Mouse (Mus musculus): ENCODE measurements around the gene Asna1. TPM values are rescaled to one million over a fixed set of nuclear protein-coding genes. Genes with fewer than 3 reads are reported as not detected.

Gene Asna1
- polyA plus RNA-seq (2015; fragmentation: Nextera tagmentation; extraction: Ambion mirVana): 133 and 143 TPM in 2 replicates

GRCm38 (mm10) chr8:85025098-85025932 lies at the start of gene Asna1:
TSS of gene Asna1 (minus strand) at chr8:85025281.
- ATAC-seq (replicated peaks; ENCODE audit: low FRiP score): peak; percentile 92
- peak within 1 kb of the TSS; percentile 99 for H3K4me3 ChIP-seq (replicated peaks)
- H3K9me3 ChIP-seq (replicated peaks): no peaks in the 10 kb centered on the region
- H3K27ac ChIP-seq: peak within 1 kb of the TSS; percentile 93
- H3K4me2 ChIP-seq: peak within 1 kb of the TSS; percentile 85
- 5% methylated on average over 30 of the region's 30 CpGs for WGBS
- peaks cover 39% of the 10 kb centered on the region for H3K4me1 ChIP-seq
- no peaks in the 10 kb centered on the region for H3K27me3 ChIP-seq
- H3K9ac ChIP-seq: peak within 1 kb of the TSS; percentile 83
- peaks cover 51% of the 10 kb centered on the region for H3K36me3 ChIP-seq

GRCm38 (mm10) chr8:85074617-85075016 lies 49.5 kb upstream of the Asna1 start:
- H3K36me3 ChIP-seq: peaks cover 56% of the 10 kb centered on the region
- H3K4me1 ChIP-seq: peaks cover 25% of the 10 kb centered on the region
- no peak overlapping the region for H3K9ac ChIP-seq
- H3K27ac ChIP-seq: no peak overlapping the region
- no peaks in the 10 kb centered on the region for H3K27me3 ChIP-seq
- H3K9me3 ChIP-seq (replicated peaks): no peaks in the 10 kb centered on the region
- H3K4me3 ChIP-seq (replicated peaks): no peak overlapping the region
- 86% methylated on average over 10 of the region's 10 CpGs for WGBS
- ATAC-seq (replicated peaks; ENCODE audit: low FRiP score): no peak
- H3K4me2 ChIP-seq: no peak overlapping the region

DNA sequence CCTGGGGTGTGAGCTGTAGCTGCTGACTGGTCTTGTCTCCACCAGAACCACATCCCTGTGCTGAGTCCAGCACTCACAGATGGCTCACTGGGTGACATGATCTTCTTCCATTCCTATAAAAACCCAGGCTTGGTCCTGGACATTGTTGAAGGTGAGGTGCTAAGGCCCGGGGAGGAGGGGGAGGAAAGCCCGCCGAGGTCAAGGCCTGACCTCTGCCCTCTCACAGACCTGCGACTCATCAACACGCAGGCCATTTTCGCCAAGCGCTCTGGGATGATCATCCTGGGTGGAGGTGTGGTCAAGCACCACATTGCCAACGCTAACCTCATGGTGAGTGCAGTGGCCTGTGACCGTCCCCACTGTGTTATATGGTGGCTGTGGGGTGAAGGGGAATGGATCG lies 49.1 kb upstream of the Asna1 start:
- WGBS: 75% methylated on average over 10 of the region's 10 CpGs

GRCm38 (mm10) chr8:85073041-85073612 lies 48.0 kb upstream of the Asna1 start:
- H3K27me3 ChIP-seq: no peaks in the 10 kb centered on the region
- no peak for ATAC-seq (replicated peaks; ENCODE audit: low FRiP score)
- peak overlapping the region; percentile 89 for H3K4me3 ChIP-seq (replicated peaks)
- 92% methylated on average over 15 of the region's 15 CpGs for WGBS
- no peak overlapping the region for H3K9ac ChIP-seq
- H3K27ac ChIP-seq: no peak overlapping the region
- peaks cover 21% of the 10 kb centered on the region for H3K4me1 ChIP-seq
- no peaks in the 10 kb centered on the region for H3K9me3 ChIP-seq (replicated peaks)
- peaks cover 47% of the 10 kb centered on the region for H3K36me3 ChIP-seq
- peak overlapping the region; percentile 78 for H3K4me2 ChIP-seq

More for the DNA sequence above, 49.1 kb upstream of the Asna1 start:
- Histone ChIP-seq H3K4me1 (peaks cover 21% of the 10 kb centered on the region), H3K4me3 (replicated peaks) (no peak overlapping the region), H3K9ac (no peak overlapping the region), H3K9me3 (replicated peaks) (no peaks in the 10 kb centered on the region), H3K4me2 (no peak overlapping the region), H3K36me3 (peaks cover 56% of the 10 kb centered on the region), H3K27me3 (no peaks in the 10 kb centered on the region), H3K27ac (no peak overlapping the region)
- no peak for ATAC-seq (replicated peaks; ENCODE audit: low FRiP score)

GRCm38 (mm10) chr8:85072364-85072929 lies 47.4 kb upstream of the Asna1 start:
- H3K4me1 ChIP-seq: peaks cover 21% of the 10 kb centered on the region
- peak overlapping the region; percentile 87 for H3K9ac ChIP-seq
- no peaks in the 10 kb centered on the region for H3K27me3 ChIP-seq
- 30% methylated on average over 9 of the region's 9 CpGs for WGBS
- H3K36me3 ChIP-seq: peaks cover 45% of the 10 kb centered on the region
- peak overlapping the region; percentile 78 for H3K4me2 ChIP-seq
- H3K9me3 ChIP-seq (replicated peaks): no peaks in the 10 kb centered on the region
- no peak; the same call in 1 of the 2 replicates for ATAC-seq (replicated peaks; ENCODE audit: low FRiP score)
- peak overlapping the region; percentile 89 for H3K4me3 ChIP-seq (replicated peaks)
- peak overlapping the region; percentile 99 for H3K27ac ChIP-seq

- H3K4me2 ChIP-seq: peak within 1 kb of the TSS; percentile 78
- under 1% methylated on average over 68 of the region's 68 CpGs for WGBS
Observed at GRCm38 (mm10) chr8:85071514-85072281, 46.6 kb upstream of the Asna1 start, which contains the start of gene Dhps. TSS of gene Dhps (plus strand) at chr8:85071757.

GRCm38 (mm10) chr8:85071041-85071440 lies 46.0 kb upstream of the Asna1 start:
- Histone ChIP-seq H3K4me2 (peak overlapping the region; percentile 78), H3K27me3 (no peaks in the 10 kb centered on the region), H3K9ac (0 out of 2 replicates have a peak overlapping the region, but pooled peaks have one; percentile 87), H3K4me3 (replicated peaks) (peak overlapping the region; percentile 89), H3K4me1 (peaks cover 21% of the 10 kb centered on the region), H3K36me3 (peaks cover 47% of the 10 kb centered on the region), H3K27ac (peak overlapping the region; percentile 99), H3K9me3 (replicated peaks) (no peaks in the 10 kb centered on the region)
- 74% methylated on average over 5 of the region's 5 CpGs for WGBS
- no peak for ATAC-seq (replicated peaks; ENCODE audit: low FRiP score)

More at GRCm38 (mm10) chr8:85071514-85072281, 46.6 kb upstream of the Asna1 start, which contains the start of gene Dhps:
- H3K9ac ChIP-seq: peak within 1 kb of the TSS; percentile 87
- peaks cover 21% of the 10 kb centered on the region for H3K4me1 ChIP-seq
- no peaks in the 10 kb centered on the region for H3K9me3 ChIP-seq (replicated peaks)
- H3K27ac ChIP-seq: peak within 1 kb of the TSS; percentile 99
- no peaks in the 10 kb centered on the region for H3K27me3 ChIP-seq
- peaks cover 47% of the 10 kb centered on the region for H3K36me3 ChIP-seq
- peak; percentile 91 for ATAC-seq (replicated peaks; ENCODE audit: low FRiP score)
- H3K4me3 ChIP-seq (replicated peaks): peak within 1 kb of the TSS; percentile 89

DNA sequence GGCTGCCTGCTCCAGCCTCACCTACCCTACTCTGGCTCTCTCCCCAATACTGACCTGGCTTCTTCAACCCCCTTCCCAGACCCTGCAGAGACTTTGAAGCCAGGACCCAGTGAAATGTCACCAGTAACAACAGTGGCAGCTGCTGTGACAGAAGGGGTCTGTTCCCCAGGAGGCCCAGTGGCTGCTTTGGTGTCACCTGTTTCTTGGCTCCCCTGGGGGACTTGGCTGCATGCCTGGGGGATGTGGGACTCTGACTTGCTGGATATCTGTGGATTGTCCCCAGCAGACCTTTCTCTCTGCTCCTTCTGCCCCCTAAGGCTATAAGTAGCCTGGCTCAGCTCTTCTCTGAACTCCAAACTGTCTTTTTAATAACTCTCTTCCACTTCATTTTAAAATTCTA lies 42.9 kb upstream of the Asna1 start, which contains the start of gene Gm5741:
Gene Gm5741, minus strand, starts transcription at position 1 of the 400 bp plus-strand sequence.
- H3K27me3 ChIP-seq: no peaks in the 10 kb centered on the region
- no peak within 1 kb of the TSS for H3K4me2 ChIP-seq
- no peak within 1 kb of the TSS for H3K27ac ChIP-seq
- ATAC-seq (replicated peaks; ENCODE audit: low FRiP score): no peak
- H3K4me3 ChIP-seq (replicated peaks): no peak within 1 kb of the TSS
- H3K9me3 ChIP-seq (replicated peaks): no peaks in the 10 kb centered on the region
- peaks cover 15% of the 10 kb centered on the region for H3K4me1 ChIP-seq
- H3K9ac ChIP-seq: no peak within 1 kb of the TSS
- peaks cover 36% of the 10 kb centered on the region for H3K36me3 ChIP-seq

DNA sequence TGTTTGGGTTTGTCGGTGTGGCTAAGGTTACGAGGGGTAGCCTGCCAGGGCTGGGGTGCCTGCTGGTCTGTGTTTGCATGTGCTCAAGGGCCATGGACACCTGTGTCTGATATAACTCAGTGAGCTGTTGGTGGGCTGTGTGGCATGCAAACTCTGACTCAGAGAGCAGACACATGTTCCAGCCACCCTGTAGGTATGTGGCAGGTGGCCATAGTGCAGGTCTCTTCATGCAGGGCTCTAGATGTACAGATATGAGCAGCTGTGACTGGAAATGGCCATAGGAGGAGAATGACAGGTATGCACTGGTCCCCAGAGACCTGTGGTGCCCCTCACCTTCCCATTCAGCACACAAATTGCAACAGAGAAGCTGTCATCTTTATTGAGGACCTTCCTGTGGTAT lies 42.1 kb upstream of the Asna1 start:
- H3K9me3 ChIP-seq (replicated peaks): no peaks in the 10 kb centered on the region
- H3K9ac ChIP-seq: no peak overlapping the region
- no peak overlapping the region for H3K4me3 ChIP-seq (replicated peaks)
- peaks cover 7% of the 10 kb centered on the region for H3K4me1 ChIP-seq
- H3K27ac ChIP-seq: no peak overlapping the region
- no peak for ATAC-seq (replicated peaks; ENCODE audit: low FRiP score)
- H3K4me2 ChIP-seq: no peak overlapping the region
- WGBS: 92% methylated on average over 2 of the region's 2 CpGs
- H3K27me3 ChIP-seq: no peaks in the 10 kb centered on the region
- peaks cover 44% of the 10 kb centered on the region for H3K36me3 ChIP-seq

- Histone ChIP-seq H3K27ac (no peak overlapping the region), H3K4me1 (peaks cover 17% of the 10 kb centered on the region), H3K9me3 (replicated peaks) (no peaks in the 10 kb centered on the region), H3K27me3 (no peaks in the 10 kb centered on the region), H3K4me3 (replicated peaks) (no peak overlapping the region), H3K36me3 (peaks cover 45% of the 10 kb centered on the region), H3K4me2 (no peak overlapping the region), H3K9ac (no peak overlapping the region)
- 35% methylated on average over 2 of the region's 2 CpGs for WGBS
- ATAC-seq (replicated peaks; ENCODE audit: low FRiP score): no peak
Observed at GRCm38 (mm10) chr8:85065213-85065612, 40.1 kb upstream of the Asna1 start.

DNA sequence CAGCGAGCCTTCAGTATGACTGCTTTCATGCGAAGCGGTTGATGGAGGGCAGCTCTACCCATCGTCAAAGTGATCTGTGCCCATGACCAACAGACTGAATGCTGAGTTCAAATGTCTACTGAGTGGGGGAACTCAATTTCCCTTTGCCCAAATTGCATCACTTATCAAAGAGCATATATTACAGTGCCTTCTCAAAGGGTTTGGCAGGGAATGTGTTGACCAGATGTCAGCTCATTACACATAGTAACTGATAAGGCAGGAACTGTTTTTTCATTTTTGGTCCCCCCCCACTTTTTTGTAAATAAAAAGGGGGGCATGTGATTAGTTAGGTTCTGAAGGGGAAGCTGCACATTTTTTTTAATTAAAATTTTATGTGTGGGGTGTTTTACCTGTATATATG lies 37.5 kb upstream of the Asna1 start:
- 91% methylated on average over 4 of the region's 4 CpGs for WGBS
- Histone ChIP-seq H3K36me3 (peaks cover 49% of the 10 kb centered on the region), H3K4me1 (peaks cover 17% of the 10 kb centered on the region), H3K9ac (no peak overlapping the region), H3K4me3 (replicated peaks) (no peak overlapping the region), H3K9me3 (replicated peaks) (no peaks in the 10 kb centered on the region), H3K27ac (no peak overlapping the region), H3K4me2 (no peak overlapping the region), H3K27me3 (no peaks in the 10 kb centered on the region)
- ATAC-seq (replicated peaks; ENCODE audit: low FRiP score): no peak

All from kidney, embryonic 15.5 days (tissue).